Mouse (Mus musculus): ENCODE results near the gene Zdhhc20. TPM values are rescaled to one million over a fixed set of nuclear protein-coding genes. Genes with fewer than 3 reads are reported as not detected.
"Not testable (repeated sequence)": the region's sequence is repeated elsewhere in the genome, so short reads cannot be mapped to it uniquely, and the experiment has no call there.

Gene Zdhhc20
- total and polyA plus RNA-seq, 2 experiments from 2014 or later = 18.6 to 34.6 TPM

DNA sequence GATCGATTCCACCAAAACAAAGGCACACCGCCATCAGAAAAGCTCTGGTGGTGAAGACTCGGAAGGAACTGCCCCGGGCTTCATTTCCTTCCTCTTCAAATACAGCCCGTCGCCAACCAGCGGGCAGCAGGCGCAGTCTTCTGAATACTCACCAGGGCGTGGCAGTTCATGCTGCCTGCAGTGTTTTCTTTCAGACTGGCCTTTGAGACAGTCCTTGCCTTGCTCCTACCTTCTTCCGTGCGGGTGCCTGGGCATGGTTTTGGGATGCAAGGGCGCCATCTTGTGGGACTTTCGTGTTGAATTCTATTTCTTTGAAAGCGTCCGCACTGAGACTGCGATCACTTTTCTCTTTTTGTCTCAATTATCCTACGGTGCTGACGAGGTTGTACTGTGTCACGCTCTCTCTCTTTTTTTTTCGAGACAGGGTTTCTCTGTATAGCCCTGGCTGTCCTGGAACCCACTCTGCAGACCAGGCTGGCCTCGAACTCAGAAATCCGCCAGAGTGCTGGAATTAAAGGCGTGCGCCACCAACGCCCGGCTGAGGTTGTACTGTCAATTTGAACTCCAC, 20.5 kb upstream of the Zdhhc20 start:
- H3K4me1 ChIP-seq (ENCODE audit: insufficient read depth, low read length) = no peaks in the 10 kb centered on the region
- no peaks in the 10 kb centered on the region for H3K27me3 ChIP-seq (ENCODE audit: insufficient read depth, low read length)
- peak overlapping the region; percentile 52 for H3K4me2 ChIP-seq (ENCODE audit: low read depth, low read length)
- 17% methylated on average over 26 of the region's 26 CpGs for WGBS
- no peaks in the 10 kb centered on the region for H3K36me3 ChIP-seq (ENCODE audit: insufficient read depth, low read length)
- no peak overlapping the region for H3K27ac ChIP-seq
- DNase-seq (ENCODE audit: low spot score) (peak; percentile 91), ATAC-seq (peak; percentile 82)
- no peaks in the 10 kb centered on the region for H3K9me3 ChIP-seq (ENCODE audit: low read length)
- peak overlapping the region; percentile 23 for H3K4me3 ChIP-seq (ENCODE audit: low read length)
- peak overlapping the region; percentile 48 for H3K9ac ChIP-seq (replicated peaks; ENCODE audit: low read length)
- peak; percentile 84 for TF ChIP-seq CTCF (IDR thresholded peaks at IDR 0.05; ENCODE audit: low read depth)

DNA sequence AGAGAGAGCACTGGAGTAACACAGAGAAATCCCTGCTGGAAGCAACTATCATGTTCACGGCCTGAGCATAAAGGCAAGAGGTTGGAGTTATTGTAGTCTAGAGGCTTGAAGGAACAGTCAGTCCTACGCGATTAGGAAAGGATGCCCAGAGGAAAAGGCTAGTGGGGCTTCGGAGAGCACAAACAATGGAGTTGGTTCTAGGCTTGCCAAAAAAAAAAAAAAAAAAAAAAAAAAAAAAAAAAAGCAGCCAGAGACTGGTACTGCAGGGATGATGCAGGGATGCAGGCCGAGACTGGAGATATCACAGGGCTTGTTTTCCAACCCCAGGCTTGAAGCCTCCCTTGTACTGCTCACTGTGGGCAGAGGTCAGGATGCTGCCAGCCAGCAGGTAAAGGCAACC, 19.2 kb upstream of the Zdhhc20 start:
- Histone ChIP-seq H3K4me3 (ENCODE audit: low read length) (no peak overlapping the region), H3K27ac (no peak overlapping the region), H3K4me1 (ENCODE audit: insufficient read depth, low read length) (no peaks in the 10 kb centered on the region), H3K9me3 (ENCODE audit: low read length) (no peaks in the 10 kb centered on the region), H3K4me2 (ENCODE audit: low read depth, low read length) (no peak overlapping the region), H3K27me3 (ENCODE audit: insufficient read depth, low read length) (no peaks in the 10 kb centered on the region), H3K9ac (replicated peaks; ENCODE audit: low read length) (no peak overlapping the region), H3K36me3 (ENCODE audit: insufficient read depth, low read length) (no peaks in the 10 kb centered on the region)
- ATAC-seq (no peak), DNase-seq (ENCODE audit: low spot score) (no peak)
- no peak for TF ChIP-seq CTCF (IDR thresholded peaks at IDR 0.05; ENCODE audit: low read depth)
- 55% methylated on average over 5 of the region's 5 CpGs for WGBS

DNA sequence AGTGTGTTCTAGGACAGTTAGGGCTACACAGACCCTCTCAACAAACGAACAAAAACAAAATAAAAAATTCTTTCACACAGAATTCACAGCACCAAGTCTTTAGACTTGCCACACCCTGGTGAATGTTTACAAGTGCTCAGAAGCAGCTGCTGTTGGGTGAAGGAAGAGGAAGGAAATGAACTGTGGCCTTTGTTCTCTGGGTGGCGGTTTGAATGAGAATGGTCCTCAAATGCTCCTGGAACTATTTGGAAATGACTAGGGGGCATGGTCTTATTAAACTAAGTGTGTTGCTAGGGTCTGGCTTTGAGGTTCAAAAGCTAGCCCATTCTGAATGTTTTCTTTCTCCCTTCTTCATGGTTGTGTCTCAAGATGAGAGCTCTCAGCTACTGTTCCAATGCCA, 18.4 kb upstream of the Zdhhc20 start:
- Histone ChIP-seq H3K36me3 (ENCODE audit: insufficient read depth, low read length) (no peaks in the 10 kb centered on the region), H3K27ac (no peak overlapping the region), H3K27me3 (ENCODE audit: insufficient read depth, low read length) (no peaks in the 10 kb centered on the region), H3K4me1 (ENCODE audit: insufficient read depth, low read length) (no peaks in the 10 kb centered on the region), H3K4me3 (ENCODE audit: low read length) (no peak overlapping the region), H3K4me2 (ENCODE audit: low read depth, low read length) (no peak overlapping the region), H3K9ac (replicated peaks; ENCODE audit: low read length) (no peak overlapping the region), H3K9me3 (ENCODE audit: low read length) (no peaks in the 10 kb centered on the region)
- TF ChIP-seq CTCF (IDR thresholded peaks at IDR 0.05; ENCODE audit: low read depth) = no peak
- ATAC-seq (no peak), DNase-seq (ENCODE audit: low spot score) (no peak)
- 79% methylated on average over 2 of the region's 2 CpGs for WGBS

DNA sequence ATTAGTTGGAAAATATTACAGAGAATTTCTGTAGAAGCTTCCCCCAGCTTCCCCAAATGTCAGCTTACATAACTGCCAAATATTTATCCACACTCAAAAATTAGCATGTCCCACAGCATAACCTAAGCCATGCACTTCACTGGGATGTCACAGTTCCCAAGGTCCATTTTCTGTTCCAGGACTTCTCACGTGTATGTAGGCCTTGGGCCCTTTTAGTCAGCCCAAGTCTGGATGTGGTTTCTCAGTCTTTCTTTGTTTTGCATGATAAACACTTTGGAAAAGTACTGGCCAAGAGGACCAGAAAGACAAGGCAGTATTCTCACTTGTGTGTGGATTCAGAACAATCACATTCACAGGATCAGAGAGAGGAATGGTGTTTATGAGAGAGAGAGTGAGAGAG, 11.9 kb upstream of the Zdhhc20 start:
- Histone ChIP-seq H3K9ac (replicated peaks; ENCODE audit: low read length) (no peak overlapping the region), H3K4me3 (ENCODE audit: low read length) (no peak overlapping the region), H3K27me3 (ENCODE audit: insufficient read depth, low read length) (no peaks in the 10 kb centered on the region), H3K4me2 (ENCODE audit: low read depth, low read length) (no peak overlapping the region), H3K9me3 (ENCODE audit: low read length) (no peaks in the 10 kb centered on the region), H3K27ac (no peak overlapping the region), H3K36me3 (ENCODE audit: insufficient read depth, low read length) (no peaks in the 10 kb centered on the region), H3K4me1 (ENCODE audit: insufficient read depth, low read length) (no peaks in the 10 kb centered on the region)
- 58% methylated on average over 1 of the region's 1 CpGs for WGBS
- no peak for DNase-seq (ENCODE audit: low spot score)
- ATAC-seq = no peak
- no peak for TF ChIP-seq CTCF (IDR thresholded peaks at IDR 0.05; ENCODE audit: low read depth)

DNA sequence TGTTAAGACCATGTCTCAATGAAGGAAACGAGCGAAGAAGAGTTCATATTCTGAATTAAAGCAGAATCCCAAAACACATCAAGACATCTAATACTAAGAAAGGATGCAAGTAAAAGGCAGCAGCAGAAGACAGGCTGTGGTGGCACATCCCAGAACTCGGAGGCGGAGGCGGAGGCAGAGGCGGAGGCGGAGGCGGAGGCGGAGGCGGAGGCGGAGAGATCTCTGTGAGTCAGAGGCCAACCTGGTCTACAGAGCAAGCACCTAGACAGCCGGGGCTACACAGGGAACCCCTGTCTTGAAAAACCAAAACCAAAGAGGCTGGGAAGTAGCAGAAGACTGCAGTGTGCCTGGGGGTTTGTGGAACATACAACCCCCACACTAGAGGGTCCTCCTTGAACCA, 6.8 kb upstream of the Zdhhc20 start:
- no peak overlapping the region for H3K9ac ChIP-seq (replicated peaks; ENCODE audit: low read length)
- H3K9me3 ChIP-seq (ENCODE audit: low read length) = no peaks in the 10 kb centered on the region
- TF ChIP-seq CTCF (IDR thresholded peaks at IDR 0.05; ENCODE audit: low read depth) = no peak
- no peak overlapping the region for H3K4me2 ChIP-seq (ENCODE audit: low read depth, low read length)
- DNase-seq (ENCODE audit: low spot score) = no peak
- 96% methylated on average over 12 of the region's 12 CpGs for WGBS
- H3K27ac ChIP-seq = no peak overlapping the region
- no peaks in the 10 kb centered on the region for H3K4me1 ChIP-seq (ENCODE audit: insufficient read depth, low read length)
- no peaks in the 10 kb centered on the region for H3K27me3 ChIP-seq (ENCODE audit: insufficient read depth, low read length)
- ATAC-seq = no peak
- H3K36me3 ChIP-seq (ENCODE audit: insufficient read depth, low read length) = no peaks in the 10 kb centered on the region
- no peak overlapping the region for H3K4me3 ChIP-seq (ENCODE audit: low read length)

DNA sequence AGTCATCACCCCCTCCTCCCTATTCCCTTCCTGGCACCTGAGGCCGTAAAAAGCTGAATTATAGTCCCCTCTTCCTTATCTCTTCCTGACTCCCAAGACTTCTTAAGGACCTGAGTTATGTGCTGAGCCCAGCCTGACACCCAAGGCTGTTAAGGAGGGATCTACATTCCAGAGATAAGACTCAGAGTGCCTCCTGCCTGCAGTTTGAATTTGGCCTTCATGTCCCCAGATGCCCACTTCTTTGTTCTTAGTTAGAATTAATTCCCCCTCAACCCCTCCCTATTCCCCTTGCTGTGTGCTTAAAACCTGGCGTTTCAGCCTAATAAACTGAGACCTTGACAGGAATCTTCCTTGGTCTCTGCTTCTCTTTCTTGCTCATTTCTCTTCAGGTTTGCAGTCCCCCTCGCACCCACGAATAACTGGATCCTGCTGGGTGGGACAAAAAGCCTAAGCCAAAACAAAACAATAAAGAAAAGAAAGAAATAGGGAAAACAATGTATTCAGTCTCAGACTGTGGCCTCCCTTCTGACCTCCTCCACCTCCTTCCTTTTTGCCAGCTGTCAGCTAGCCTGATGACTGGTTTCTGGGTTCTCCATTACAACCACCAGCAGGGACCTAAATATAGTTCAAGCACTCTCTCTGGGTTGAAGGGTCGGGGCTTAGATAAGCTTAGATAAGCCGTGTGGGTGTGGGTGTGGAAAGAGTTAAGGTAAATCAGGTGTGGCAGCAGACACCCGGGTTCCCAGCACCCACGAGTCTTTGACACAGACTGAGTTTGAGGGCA, 6.2 kb upstream of the Zdhhc20 start:
- not testable (repeated sequence) for H3K4me2 ChIP-seq (ENCODE audit: low read depth, low read length); ATAC-seq; H3K4me1 ChIP-seq (ENCODE audit: insufficient read depth, low read length); H3K27me3 ChIP-seq (ENCODE audit: insufficient read depth, low read length); H3K36me3 ChIP-seq (ENCODE audit: insufficient read depth, low read length); DNase-seq (ENCODE audit: low spot score); H3K9ac ChIP-seq (replicated peaks; ENCODE audit: low read length); H3K9me3 ChIP-seq (ENCODE audit: low read length); H3K27ac ChIP-seq; H3K4me3 ChIP-seq (ENCODE audit: low read length)
- 54% methylated on average over 8 of the region's 8 CpGs for WGBS

DNA sequence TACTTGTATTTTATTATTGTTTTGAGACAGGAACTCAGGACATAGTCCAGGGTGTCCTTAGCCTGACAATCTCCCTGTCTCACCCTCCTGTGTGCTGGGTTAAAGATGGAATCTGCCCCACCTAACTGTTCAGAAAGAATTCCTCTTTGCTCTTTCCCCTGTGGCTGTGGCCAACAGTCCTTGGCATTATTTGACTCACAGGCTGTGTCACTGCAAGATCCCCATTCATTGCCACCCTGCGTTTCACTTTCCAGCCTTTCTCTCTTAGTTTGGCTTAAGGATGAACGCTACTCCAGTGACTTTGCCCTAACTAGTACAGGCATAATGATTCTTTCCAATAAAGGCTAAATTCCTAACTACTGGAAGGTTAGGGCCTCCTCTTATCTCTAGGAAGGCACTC, 4.3 kb upstream of the Zdhhc20 start:
- no peaks in the 10 kb centered on the region for H3K9me3 ChIP-seq (ENCODE audit: low read length)
- 91% methylated on average over 2 of the region's 2 CpGs for WGBS
- H3K4me1 ChIP-seq (ENCODE audit: insufficient read depth, low read length) = no peaks in the 10 kb centered on the region
- H3K27me3 ChIP-seq (ENCODE audit: insufficient read depth, low read length) = no peaks in the 10 kb centered on the region
- H3K9ac ChIP-seq (replicated peaks; ENCODE audit: low read length) = no peak overlapping the region
- no peaks in the 10 kb centered on the region for H3K36me3 ChIP-seq (ENCODE audit: insufficient read depth, low read length)
- no peak overlapping the region for H3K27ac ChIP-seq
- no peak for TF ChIP-seq CTCF (IDR thresholded peaks at IDR 0.05; ENCODE audit: low read depth)
- H3K4me3 ChIP-seq (ENCODE audit: low read length) = no peak overlapping the region
- DNase-seq (ENCODE audit: low spot score) = no peak
- H3K4me2 ChIP-seq (ENCODE audit: low read depth, low read length) = no peak overlapping the region
- no peak for ATAC-seq

Measured in hindbrain, postnatal 0 days (tissue).